17 mouse cellular contexts compared by ENCODE assay signal in the genomic region with DNA sequence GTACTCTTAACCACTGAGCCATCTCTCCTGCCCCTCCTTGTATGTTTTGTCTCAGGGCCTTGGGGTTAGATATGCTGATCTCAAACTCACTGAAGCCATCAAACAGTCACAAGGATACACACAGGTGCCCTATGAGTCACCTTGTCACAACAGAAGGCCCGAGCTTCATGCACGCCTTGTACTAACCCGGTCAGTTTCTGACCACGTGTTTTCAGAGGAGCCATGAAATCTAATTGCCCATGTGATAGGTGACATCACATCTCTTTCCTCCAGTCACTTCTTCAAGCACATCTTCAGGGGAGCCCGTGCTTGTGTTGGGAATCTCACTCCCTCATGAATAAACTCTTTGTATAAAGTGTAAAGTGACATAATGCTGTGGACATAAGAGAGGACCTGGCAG.
"Had no signal": no experiment of that assay in that cellular context is flagged by ENCODE, and none has a peak within 500 bp of the region (broad histone marks: within the 10 kb centered on the region; RNA-seq: fewer than 3 reads in every experiment).

No protein-coding gene starts in this region.

- H3K27ac ChIP-seq: midbrain, embryonic 10.5 days; midbrain, embryonic 12.5 days; neural tube, embryonic 13.5 days; neural tube, embryonic 15.5 days; stomach, embryonic 15.5 days had no signal

- H3K9ac ChIP-seq: lung, embryonic 14.5 days; midbrain, embryonic 12.5 days; neural tube, embryonic 13.5 days; neural tube, embryonic 15.5 days; stomach, embryonic 15.5 days had no signal

- H3K9me3 ChIP-seq: midbrain, embryonic 10.5 days; midbrain, embryonic 12.5 days; neural tube, embryonic 13.5 days; neural tube, embryonic 15.5 days; stomach, embryonic 15.5 days had no signal

- H3K36me3 ChIP-seq: midbrain, embryonic 10.5 days; midbrain, embryonic 12.5 days; neural tube, embryonic 13.5 days; neural tube, embryonic 15.5 days; stomach, embryonic 15.5 days had no signal

- H3K4me1 ChIP-seq: midbrain, embryonic 10.5 days; midbrain, embryonic 12.5 days; neural tube, embryonic 13.5 days; neural tube, embryonic 15.5 days; stomach, embryonic 15.5 days had no signal

- H3K27me3 ChIP-seq: midbrain, embryonic 12.5 days; neural tube, embryonic 13.5 days; neural tube, embryonic 15.5 days; stomach, embryonic 15.5 days had no signal

- ATAC-seq: midbrain, embryonic 16.5 days had no signal

- DNase-seq: lung, adult 18-20 months; lung, embryonic 14.5 days; lung, postnatal 10 days; lung, postnatal 4 days; midbrain, embryonic 14.5 days; retina, postnatal 1 day; right cerebral cortex, postnatal 14 days; thymus, adult 18-20 months; thymus, postnatal 14 days; thymus, postnatal 36 days had no signal

- H3K4me3 ChIP-seq: midbrain, embryonic 10.5 days; midbrain, embryonic 12.5 days; myocyte; neural tube, embryonic 13.5 days; neural tube, embryonic 15.5 days; stomach, embryonic 15.5 days had no signal

- H3K4me2 ChIP-seq: lung, embryonic 14.5 days; midbrain, embryonic 12.5 days; neural tube, embryonic 13.5 days; neural tube, embryonic 15.5 days; stomach, embryonic 15.5 days had no signal
